Mouse (Mus musculus) myocyte (in vitro differentiated cells): ENCODE measurements around the gene Zic1.

Source experiments
- POLR2A ChIP-seq: IDR thresholded peaks from one replicate; pipeline ENCODE4 v1.6.1; 2011; ENCODE audit warnings: low read depth, mild to moderate bottlenecking, control low read depth, moderate library complexity; ENCODE audit not compliant: insufficient read length
- USF1 ChIP-seq: IDR thresholded peaks from one replicate; pipeline ENCODE4 v1.6.1; 2011; ENCODE audit warnings: low read depth, mild to moderate bottlenecking, control low read depth, moderate library complexity

GRCm38 (mm10) chr9:91357321-91357720 lies 8.3 kb downstream of the Zic1 start:
- TF ChIP-seq POLR2A, result no peak
- no peak for TF ChIP-seq USF1
